In genomic region chr16:10867501-10867900, GRCm38 (mm10) we compare ENCODE assay signal across 27 mouse cellular contexts. TPM values are rescaled to one million over a fixed set of nuclear protein-coding genes. Genes with fewer than 3 reads are reported as not detected.
"Had no signal": no experiment of that assay in that cellular context is flagged by ENCODE, and none has a peak within 500 bp of the region (broad histone marks: within the 10 kb centered on the region; RNA-seq: fewer than 3 reads in every experiment).

No protein-coding gene starts in this region.

- H3K27ac ChIP-seq: heart, embryonic 13.5 days; heart, embryonic 15.5 days; hindbrain, embryonic 10.5 days; hindbrain, embryonic 12.5 days; hindbrain, embryonic 13.5 days; hindbrain, embryonic 14.5 days; hindbrain, embryonic 15.5 days; hindbrain, postnatal 0 days; intestine, embryonic 15.5 days; kidney, embryonic 15.5 days; kidney, postnatal 0 days; layer of hippocampus, adult 2 months; left cerebral cortex, adult 2 months had no signal

- H3K4me3 ChIP-seq: heart, embryonic 12.5 days; heart, embryonic 13.5 days; heart, embryonic 15.5 days; hindbrain, embryonic 10.5 days; hindbrain, embryonic 12.5 days; hindbrain, embryonic 13.5 days; hindbrain, embryonic 15.5 days; intestine, embryonic 15.5 days; kidney, embryonic 15.5 days; layer of hippocampus, adult 2 months; left cerebral cortex, adult 2 months had no signal

RNA-seq across cellular contexts. Expression of gene Rmi2, which starts 32.6 kb away (rescaled TPM):
- total RNA-seq: layer of hippocampus, adult 18-20 months had no signal

RNA-seq across cellular contexts. Expression of gene Gm11172, which starts 54.8 kb away (rescaled TPM):
- total RNA-seq: heart, postnatal 10 days; heart, postnatal 14 days; heart, postnatal 25 days; heart, postnatal 36 days; hematopoietic stem cell, adult 5-6 weeks; hindbrain, postnatal 0 days; layer of hippocampus, adult 18-20 months; layer of hippocampus, adult 2 months; layer of hippocampus, adult 8-10 months; layer of hippocampus, postnatal 10 days; layer of hippocampus, postnatal 14 days; layer of hippocampus, postnatal 25 days; layer of hippocampus, postnatal 36 days; left cerebral cortex, adult 18-20 months; left cerebral cortex, adult 2 months; left cerebral cortex, adult 8-10 months had no signal
